Mouse (Mus musculus): ENCODE results near the gene Fbxo44. TPM values are rescaled to one million over a fixed set of nuclear protein-coding genes. Genes with fewer than 3 reads are reported as not detected.

Fbxo44 gene
- polyA plus RNA-seq, 1 experiment = 20.6 TPM

DNA sequence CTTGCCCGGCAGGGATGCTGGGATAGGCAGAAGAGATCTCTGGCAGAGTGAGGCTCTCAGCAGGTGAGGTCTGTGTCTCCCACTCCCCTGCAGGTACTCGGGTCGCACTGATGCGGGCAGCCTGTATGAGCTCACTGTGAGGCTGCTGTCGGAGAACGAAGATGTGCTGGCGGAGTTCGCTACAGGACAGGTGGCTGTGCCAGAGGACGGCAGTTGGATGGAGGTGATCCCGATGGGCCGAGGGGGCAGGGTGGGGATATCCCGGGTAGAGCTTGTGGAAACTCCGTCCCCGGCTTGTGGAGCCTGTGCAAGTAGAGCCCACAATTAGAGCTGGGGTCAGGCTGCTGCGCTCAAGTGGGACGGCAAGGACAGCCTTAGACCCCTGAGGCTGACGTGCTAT, 5.3 kb upstream of the Fbxo44 start:
- DNase-seq (ENCODE audit: low read depth) = no peak

DNA sequence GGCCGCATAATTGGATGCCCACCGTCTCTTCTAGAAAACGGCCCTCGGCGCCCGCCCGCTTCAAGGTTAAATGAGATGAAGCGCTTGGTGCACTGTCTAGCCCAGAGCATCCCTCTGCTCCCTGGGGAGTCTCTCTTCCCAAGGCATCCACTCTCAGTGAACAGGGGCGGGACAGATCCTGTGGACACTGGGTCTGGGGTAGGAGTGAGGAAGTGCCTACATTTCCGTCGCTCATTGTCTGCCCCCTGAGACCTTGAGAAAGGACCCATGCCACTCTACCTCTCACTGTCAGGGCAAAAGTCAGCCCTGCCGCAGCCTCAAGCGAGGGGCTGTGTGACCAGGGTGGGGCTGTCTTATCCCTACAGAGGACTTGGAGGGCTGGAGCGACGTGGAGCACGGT, 4.2 kb upstream of the Fbxo44 start:
- DNase-seq (ENCODE audit: low read depth) = no peak

DNA sequence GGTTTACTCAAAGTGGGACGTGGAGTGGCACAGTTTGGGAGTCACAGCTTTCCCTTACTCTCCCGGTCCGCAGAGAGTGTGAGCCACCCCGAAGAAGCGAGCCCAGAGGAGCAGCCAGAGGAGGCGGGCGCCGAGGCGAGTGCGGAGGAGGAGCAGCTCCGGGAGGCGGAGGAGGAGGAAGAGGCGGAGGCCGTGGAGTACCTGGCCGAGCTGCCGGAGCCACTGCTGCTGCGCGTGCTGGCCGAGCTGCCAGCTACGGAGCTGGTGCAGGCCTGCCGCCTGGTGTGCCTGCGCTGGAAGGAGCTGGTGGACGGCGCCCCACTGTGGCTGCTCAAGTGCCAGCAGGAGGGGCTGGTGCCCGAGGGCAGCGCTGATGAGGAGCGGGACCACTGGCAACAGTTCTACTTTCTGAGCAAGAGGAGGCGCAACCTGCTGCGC, 3.7 kb upstream of the Fbxo44 start:
- no peak for DNase-seq (ENCODE audit: low read depth)

DNA sequence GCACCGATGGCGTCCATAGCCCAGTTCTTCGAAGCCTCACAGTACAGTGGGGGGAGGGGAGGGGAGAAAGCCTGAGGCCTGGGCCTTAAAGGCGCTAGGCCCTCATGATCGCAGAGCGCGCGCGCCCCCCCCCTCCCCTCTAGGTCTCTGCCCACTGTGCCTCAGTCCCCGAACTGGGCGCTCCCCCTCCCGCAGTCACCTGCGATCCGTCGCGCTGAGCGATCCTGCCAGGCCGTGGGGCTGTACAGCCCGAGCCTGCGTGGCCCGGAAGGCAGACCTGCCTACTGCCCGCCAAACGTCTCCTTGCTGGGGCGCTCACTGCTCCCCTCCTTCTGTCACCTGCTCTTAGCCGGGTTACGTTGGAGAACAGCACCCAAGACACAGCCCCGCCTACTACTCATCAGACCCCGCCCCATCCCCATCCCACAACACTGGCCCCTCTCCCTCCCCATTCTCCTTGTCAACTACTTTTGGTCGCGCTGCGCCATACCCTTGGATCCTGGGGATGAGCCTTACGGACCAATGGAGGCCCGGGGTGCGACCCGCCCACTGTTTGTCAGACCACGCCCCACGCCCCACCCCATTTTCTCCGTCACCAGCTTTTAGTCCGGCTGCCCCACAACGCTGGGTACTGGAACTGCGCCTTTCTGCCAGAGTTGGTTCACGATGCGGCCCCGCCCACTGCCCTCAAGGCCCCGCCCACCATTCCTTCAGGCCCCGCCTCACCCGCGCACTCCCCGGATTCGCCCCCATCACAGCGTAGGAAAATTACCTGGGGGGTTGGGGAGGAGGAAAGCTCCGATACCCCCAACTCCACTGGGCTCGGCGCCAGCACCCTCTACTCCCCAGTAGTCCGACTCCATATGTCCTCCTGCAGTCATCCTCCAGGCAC, 492 bp downstream of the Fbxo44 start:
- DNase-seq (ENCODE audit: low read depth) = peak; percentile 26

DNA sequence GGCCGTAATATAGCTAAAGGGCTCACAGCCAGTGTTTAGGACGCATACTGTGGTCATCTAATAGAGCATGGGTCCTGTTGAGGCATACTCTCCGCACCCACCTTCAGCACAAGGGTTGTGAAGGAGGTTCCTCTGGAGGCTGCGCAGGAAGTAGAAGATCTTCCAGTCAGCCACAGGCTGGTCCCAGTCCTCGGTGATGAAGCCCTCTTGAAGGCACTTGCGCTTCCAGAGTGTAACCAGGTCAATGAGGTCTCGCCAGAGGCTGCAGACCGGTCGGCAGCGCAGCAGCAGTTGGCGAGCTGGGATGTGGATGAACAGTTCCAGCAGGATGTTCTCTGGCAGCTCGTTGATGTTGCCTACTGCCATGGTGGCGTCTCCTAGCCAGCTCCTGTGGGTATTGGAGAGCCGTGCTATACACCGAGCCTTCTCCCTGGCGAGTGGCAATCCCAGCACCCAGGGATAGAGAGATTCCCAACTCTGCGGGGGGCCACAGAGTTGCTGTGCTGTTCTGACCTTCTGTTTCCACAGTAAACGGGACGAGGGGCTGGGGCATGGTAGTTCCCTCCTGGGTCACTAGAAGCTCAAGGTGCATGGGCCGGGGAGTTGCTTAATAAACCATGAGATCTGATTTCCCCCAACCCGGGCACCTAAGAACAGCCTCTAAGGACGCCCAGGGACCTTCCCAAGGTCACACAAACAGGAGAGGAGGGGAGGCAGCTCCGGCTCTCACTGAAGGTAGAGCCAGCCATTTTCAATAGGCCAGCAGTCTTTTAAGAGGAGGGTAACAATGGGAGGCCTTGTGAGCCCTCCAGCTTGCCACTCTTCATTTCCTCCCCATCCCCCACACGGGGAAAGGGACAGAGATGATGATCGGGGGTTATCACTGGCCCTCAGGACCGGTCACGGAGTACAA, 1.6 kb downstream of the Fbxo44 start:
- no peak for DNase-seq (ENCODE audit: low read depth)

DNA sequence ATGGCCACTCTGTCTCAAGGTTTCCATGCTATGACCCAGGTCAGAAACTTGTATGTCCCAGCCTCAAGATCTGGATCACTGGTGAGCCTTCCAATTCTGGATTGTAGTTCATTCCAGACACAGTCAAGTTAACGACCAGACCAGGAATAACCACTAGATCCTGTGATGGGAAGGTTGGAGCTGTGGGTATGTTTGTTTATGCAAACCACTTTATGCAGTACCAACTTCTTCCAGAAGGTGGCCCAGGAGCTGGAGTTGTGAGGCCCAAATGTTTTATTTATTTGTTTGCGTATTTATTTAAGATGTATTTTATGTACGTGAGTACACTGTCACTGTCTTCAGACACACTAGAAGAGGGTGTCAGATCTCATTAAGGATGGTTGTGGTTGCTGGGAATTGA, 5.3 kb downstream of the Fbxo44 start:
- no peak for DNase-seq (ENCODE audit: low read depth)

DNA sequence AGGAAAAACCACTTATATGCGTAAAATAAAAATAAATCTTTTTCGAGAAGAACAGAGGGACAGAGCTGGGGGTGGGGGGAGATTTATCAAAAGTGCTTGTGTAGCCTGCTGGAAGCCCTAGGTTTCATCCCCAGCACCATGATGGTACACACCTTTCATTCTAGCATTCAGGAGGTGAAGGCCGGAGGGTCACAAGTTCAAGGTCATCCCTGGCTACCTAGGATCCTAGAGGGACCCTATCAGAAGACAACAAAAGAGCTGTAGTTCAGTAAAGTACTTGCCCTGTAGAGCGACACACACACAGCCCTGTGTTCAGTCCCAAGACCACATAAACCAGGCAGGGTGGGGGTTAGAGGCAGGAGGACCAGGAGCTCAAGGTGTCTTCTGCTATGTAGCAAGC, 6.3 kb downstream of the Fbxo44 start:
- no peak for DNase-seq (ENCODE audit: low read depth)

DNA sequence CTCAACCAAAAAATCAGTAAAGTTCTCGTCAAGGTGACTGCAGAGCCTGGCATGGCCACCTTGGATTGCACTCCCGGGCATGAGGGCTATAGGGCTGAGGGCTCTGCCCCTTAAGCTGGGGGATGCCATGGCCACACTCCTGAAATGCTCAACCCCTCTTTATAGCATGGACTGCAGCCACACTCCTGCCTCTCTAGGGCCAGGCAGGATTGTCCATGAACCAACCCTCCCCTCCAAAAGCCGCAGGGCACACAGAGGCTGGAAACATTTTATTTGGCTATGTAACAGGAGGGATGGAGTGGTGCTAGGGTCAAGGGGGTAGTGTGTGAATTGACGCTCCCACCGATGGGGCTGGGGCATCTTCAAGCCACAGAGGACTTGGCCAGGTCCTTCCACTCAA, 7.7 kb downstream of the Fbxo44 start:
- DNase-seq (ENCODE audit: low read depth) = no peak

DNA sequence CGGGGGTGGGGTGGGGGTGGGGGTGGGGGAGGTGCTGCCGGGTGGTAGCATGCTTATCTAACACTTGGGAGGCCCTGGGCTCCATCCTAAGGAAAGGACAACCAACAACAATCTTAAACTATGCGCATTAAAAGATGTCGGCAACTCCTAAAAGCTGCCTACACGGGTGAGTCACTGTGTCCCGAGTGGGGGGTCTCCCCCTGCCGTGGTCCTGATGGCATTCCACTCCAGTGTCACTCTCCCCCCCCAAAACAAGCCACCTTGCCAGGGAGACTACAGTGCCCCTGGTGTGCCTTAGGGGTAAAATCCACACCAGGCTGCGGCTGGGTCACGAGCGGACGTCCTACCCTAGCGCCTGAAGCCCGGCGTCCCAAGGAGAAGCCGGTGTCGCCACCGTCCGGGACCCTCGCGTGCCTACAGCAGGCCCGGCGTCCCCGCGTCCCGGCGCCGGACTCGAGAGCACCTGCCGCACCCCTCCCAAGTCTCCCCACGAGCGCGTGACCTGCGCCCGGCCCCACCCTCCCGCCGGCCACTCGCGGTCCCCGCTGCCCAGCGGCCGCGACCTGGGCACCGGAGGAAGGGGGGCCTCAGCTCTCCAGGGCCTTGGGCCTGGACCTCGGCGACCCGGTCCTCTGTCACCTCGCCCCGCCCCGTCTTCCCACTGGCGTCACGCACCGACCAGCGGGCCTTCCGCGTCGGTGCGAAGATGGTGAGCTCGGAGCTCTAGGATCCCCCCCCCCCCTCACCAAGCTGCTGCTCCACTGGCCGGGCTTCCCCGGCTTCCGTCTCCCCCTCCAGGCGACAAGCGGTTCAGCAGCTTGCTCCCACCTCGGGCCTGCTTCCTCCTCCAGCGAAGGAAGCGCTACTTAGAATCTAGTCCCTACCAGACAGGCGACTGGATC, 8.8 kb downstream of the Fbxo44 start, which contains the start of gene Fbxo6:
Gene Fbxo6 (minus strand): TSS at position 874 of the 902 bp plus-strand sequence.
- DNase-seq (ENCODE audit: low read depth) = no peak

DNA sequence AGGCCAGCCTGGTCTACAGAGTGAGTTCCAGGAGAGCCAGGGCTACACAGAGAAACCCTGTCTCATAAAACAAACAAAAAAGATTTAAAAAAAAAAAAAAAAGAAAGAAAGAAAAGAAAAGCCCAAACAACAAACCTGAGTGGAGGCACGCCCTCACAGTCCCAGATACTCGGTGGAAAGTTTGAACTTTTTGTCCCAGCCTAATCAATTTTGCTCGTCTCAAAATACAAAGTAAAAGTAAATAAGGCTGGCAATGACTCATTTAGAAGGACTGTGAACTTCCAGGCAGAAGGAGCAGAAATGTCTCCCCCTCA, 9.4 kb downstream of the Fbxo44 start:
- no peak for DNase-seq (ENCODE audit: low read depth)

DNA sequence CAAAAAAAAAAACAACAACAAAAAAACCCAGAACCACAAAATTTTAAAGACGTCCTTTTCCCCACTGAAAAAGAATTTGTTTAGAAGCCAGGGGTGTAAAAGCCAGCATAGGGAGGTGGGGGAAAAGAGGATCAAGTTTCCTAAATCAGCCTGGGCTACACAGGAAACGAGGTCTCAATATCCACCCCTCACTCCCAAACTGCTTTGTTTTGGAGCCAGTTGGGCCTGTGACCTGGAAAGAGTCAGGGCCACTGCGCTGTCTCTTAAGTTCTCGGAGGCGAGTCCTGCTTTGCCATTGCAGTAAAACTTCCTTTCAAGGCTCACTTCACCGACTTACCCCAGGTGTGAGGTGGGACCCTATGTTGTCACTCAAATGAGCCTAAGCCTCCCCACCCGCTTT, 10.0 kb downstream of the Fbxo44 start:
- no peak for DNase-seq (ENCODE audit: low read depth)

DNA sequence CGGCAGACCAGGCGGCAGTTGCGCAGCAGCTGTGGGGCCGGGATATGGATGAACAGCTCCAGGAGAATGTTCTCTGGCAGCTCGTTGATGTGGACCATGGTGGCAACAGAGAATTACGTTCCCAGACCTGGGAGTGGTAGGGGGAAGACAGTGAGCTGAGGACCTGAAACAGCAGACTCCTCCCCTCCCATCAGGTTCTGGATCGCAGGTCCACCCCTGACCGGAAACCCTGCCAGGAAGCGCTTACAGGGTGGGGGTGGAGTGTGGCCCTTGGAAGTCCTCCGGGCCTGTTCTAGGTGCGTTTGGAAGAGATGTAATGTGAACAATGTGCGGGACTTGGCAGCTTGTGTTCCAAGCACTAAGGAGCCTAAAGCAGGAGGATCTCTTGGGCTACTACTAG, 10.7 kb downstream of the Fbxo44 start:
- no peak for DNase-seq (ENCODE audit: low read depth)

DNA sequence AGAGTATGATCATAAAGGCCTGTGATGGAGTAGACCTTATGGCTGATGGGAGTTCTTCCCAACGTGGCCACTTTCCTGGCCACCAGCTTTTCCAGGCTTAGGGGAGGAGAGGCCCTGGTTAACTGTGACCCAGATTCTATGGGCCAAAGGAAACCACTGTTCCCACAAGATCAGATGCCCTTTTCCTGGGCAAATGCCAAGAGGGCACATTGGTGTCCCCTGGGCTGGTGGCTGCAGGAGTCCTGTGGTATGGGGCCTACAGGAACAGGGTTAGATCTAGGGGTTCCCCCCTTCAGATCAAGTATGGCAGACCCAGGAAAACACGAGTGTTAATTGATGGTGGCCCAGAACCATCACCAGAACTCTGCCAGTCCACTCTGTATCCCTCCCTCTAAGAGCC, 12.6 kb downstream of the Fbxo44 start:
- DNase-seq (ENCODE audit: low read depth) = no peak

DNA sequence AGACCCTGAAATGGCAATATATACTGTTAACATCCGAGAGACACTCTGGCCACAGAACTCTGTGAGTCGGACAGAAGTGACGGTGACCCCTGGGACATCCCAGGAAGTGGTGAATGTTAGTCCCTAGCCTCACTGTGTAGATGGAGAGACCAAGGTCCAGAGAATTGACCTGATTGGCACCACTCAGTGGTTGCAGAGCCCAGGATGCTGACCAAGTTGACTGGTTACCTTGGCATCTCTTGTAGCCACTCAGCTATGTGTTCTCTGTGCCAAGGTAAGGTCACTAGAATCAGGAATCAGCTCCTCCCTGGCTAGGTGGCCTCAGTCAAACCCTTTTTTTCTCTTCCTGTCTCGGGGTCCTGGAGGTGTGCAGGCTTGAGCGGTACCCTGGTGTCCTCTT, 16.6 kb downstream of the Fbxo44 start:
- DNase-seq (ENCODE audit: low read depth) = no peak

DNA sequence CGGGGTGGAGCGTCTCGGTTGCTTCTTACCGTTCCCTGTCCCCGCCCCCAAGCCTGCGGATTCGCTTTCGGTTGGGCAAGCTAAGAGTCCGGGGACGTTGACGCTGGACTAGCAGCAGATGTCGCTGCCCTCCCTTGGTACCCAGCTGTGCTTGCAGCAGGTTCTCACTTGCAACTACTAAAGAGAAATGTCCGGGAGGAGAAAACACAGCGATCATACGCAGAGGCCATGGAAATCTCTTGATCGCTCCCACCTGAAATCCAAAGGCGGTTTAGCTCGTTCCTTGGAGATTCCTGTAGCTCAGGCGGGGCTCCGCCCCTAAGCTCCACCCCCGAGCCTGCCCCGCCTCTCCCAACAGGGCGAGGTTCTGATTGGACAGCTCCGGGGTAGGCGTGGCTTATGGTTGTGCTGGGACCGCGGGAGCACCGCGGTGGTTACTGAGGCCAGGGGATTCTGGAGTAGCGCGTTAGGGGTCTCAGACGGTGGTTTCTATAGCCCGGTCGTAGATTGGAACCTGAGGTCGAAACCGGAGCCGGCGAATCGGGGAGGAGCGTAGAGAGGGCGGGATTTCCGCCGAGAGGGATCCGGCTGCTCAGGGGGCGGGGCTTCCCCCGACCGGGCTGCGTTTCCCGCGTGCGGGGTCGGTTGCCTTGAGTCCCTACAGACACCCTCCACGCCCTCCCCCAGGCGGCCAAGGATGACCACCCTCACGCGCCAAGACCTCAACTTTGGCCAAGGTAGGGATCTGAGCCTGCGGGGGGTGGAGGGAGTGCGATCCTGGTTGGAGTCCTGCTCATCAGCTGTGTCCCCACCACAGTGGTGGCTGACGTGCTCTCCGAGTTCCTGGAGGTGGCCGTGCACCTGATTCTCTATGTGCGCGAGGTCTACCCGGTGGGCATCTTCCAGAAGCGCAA, 19.9 kb downstream of the Fbxo44 start:
- DNase-seq (ENCODE audit: low read depth) = peak; percentile 67

DNA sequence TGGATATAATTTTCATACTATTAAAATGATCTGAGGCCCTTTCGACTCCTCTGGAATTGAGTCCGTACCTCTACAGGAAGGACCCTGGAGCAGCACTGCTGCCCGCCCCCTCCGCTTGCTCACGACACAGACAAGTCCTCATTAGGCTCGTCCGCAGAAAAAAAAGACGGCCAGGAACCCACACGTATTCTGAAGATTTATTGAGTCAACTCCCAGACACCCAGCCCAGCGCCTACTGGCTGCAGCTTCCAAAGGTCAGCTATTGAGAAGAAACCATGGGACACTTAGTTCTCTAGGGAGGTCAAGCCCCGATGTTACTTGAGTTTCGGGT, 20.6 kb downstream of the Fbxo44 start:
- no peak for DNase-seq (ENCODE audit: low read depth)

DNA sequence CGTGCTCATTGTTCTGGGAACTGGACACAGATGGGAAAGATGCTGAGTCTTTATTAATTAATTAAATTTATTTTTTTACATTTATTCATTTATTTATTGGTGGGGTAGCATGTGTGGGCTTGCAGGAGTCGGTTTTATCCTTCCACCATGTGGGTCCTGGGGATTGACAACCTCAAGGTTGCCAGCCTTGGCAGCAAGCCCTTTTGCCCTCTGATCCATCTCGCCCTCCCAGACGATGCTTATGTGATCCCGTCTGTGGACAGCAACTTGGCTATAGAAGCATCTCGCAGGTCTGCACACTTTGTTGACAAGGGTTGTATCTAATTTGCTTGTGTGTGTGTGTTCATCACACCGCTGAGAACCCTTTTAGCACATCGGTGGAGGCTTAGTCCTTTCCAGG, 22.8 kb downstream of the Fbxo44 start:
- no peak for DNase-seq (ENCODE audit: low read depth)

DNA sequence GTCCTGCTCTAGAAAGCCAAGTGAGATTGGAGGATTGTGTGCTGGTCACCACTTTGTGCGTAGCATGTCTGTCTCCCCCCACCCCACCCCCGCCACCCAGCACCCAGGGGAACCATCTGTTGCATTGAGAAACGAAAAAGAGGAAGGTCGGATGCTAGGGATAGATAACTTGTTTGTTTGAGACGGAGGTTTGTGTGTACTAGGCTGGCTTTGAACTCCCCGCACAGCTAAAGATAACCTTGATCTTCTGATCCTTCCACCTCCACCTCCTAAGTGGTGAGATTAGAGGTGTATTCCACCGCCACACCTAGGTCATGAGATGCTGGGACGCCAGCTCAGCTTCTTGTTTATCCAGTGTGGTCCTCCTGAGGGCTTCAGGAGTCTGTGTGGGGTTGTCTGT, 25.3 kb downstream of the Fbxo44 start:
- no peak for DNase-seq (ENCODE audit: low read depth)

DNA sequence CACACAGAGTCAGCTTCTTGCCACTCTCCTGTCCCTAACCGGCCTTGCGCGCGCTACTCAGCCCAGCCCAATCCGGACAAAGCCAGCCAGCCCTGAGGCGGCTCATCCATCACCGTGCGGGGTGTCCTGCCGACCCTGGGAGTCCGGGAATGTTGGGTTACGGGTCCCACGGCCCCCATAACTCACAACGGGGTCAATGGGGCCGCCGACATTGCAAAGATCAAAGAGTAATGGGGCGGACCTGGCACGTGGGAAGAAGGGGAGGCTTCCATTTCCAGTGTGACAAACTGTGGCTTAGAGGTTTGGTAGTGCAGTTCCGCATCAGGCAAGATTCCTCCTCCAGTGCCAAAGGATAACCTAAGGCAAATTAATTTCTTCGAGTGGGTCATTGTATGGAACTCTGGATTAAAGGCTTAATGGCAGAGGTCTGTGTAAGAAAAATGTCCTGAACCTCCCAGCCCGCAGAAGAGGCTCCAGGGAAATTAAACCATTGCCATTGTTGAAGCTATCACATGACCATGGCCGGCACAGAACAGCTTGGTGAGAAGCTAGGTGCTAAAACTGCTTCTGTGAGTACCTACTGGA, 28.7 kb downstream of the Fbxo44 start:
- DNase-seq (ENCODE audit: low read depth) = no peak

DNA sequence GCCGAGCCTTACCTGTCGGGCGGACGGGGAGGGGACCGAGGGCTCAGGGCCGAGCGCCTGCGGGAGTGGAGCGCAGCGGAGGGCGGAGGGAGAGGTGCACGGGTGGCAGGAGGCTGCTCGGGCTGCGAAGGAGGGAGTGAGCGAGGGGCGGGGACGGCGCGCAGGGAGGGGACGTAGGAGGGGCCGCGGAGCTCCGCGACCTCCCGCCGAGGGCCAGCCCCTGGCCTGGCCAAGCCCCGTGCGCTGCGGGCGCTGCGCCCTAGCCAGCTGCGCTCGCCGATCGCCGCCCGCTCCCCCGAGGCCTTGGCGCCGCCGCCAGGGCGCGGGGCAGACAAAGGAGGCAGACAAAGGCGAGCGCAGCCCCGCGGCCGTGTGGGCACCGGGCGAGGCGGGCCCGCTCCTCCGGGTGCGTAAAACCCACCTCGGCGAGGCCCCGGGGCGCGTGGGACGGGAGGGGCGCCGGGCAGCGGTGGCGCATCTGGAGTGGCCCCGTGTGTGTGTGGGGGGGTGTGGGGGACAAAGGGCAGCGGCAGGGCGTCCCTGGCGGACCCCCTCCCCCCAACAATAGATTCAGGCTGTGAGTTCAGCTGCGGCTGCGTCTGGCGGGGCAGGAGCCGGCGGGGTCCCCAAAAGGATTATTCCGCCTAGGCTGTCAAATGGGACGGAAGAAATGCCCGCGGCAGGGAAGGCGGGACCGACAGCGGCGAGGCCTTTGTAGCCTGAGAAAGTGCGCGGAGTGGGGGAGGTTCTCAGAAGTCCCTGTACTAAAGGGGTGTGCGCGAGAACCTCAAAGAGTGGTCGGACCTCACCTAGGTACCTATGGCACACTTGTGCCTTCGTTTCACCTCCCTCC, 29.5 kb downstream of the Fbxo44 start, which contains the start of gene Draxin:
Gene Draxin (minus strand): TSS at position 138 of the 853 bp plus-strand sequence.
- no peak for DNase-seq (ENCODE audit: low read depth)

Measured in gonadal fat pad, adult 2 months (tissue).